Mouse (Mus musculus) left cerebral cortex, postnatal 25 days (tissue): ENCODE measurements around the gene Rorb. TPM values are rescaled to one million over a fixed set of nuclear protein-coding genes. Genes with fewer than 3 reads are reported as not detected.

ENCODE experiments used
- DNase-seq, 2 experiments: peaks; one replicate each; pipeline ENCODE4 v3.0.0; 2022; ENCODE audit warnings: low spot score in 2 of 2, mixed read lengths in 1 of 2
- intact Hi-C: fragments of 180-260 bp; cut with DNase I; formaldehyde crosslinking; loops from one replicate; pipeline ENCODE4 v1.15.1; 2025
- total RNA-seq, 2 experiments: library from RNA; stranded (reverse); gene quantifications; 2 replicates each; pipeline ENCODE4 v1.2.3; 2021

The Rorb gene
- 10 to 100 TPM; 55.5 to 58.0 TPM for total RNA-seq

DNA sequence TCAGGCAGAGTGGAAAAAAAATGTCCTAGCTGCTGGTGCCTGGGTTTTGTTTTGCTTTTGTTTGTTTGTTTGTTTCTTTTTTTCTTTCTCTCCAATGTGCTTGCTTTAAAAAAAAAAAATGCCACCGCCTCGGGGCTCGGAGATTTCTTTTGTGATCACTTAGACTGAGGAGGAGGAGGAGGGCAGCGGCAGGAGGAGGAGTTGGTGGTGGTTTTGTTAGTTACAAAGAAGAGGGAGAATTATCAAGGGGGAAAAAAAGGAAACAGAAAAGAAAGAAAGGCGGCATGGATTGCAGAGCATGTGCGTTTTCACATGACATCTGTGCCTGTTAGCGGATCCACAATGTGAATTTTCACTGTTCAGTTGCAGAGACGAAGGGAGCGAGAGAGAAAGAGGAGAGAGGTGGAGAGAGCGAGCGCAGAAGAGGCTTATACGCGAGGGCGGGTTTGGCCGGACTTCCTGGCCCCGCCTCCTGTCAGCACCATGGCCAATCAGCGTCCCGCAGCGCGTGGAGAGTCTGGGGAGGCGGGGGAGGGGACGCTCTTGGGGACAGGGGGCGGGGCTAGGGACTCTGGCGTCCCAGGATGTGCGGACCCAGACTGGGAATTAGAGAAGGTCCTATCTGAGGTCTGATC, at the start of gene Rorb:
Rorb (minus strand) TSS at position 404 of the 635 bp plus-strand sequence.
- intact Hi-C loops: loop anchor here (5.0 kb wide), 1 partner anchor 239 kb away; no protein-coding TSS in a partner anchor
- DNase-seq: peak; percentile 86 to 92

DNA sequence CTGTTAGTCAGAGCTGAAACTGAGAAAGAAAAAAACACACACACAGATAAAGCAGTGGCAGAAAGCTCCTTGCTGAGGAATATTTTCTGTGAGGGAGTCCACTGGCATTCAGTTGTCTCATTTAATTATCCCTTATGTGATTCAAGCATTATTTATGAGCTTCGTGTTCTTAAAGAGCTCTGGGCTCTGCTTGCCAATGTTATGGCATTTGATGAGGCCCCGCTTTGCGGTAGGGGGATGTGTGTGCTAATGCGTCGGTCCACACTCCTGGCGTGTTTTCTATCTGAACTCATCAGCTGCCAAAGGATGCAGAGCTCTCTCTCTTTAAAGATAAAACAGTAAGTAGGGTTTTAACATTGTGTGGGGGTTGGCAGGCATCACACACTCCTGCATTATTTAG, 37.9 kb upstream of the Rorb start:
- intact Hi-C loops: no loop called here
- no peak for DNase-seq

DNA sequence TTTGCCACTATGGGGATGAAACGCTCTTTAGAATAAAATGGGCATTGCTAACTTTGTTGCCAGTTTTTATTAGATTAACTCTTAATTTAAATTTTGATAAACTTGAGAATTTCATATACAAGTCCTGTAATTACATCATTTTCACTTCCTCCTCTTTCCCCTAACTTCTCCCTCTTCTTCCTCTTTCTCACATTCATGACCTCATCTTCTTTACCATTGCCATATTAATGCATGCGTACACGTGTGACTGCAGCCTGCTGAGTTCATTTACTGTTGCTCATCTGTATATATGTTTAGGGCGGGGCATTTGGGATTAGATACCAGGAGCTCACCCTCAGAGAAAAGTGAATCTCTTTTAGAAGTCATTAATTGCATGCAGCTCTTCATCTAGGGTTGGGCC, 33.5 kb upstream of the Rorb start:
- intact Hi-C loops: no loop called here
- DNase-seq: no peak

- DNase-seq: no peak
- intact Hi-C loops: no loop called here
Observed at GRCm38 (mm10) chr19:19136856-19137255, 25.9 kb upstream of the Rorb start.

DNA sequence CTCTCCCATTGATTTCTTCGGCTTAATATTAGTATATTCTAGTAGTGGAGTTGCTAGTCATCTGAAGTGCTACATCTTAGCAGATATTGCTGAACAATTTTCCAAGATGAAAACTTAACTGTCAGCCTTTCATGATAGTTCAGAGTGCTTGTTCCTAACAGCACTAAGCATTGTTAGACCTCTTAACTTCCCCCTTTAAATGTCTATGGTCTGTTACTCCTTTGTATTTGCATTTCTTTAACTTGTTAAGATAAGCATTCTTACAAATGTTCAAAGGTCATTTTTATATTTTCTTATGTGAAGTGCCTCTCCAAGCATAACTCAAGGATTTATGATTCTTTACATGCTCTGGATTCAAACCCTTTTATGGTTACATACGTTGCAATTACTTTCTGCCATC, 24.8 kb upstream of the Rorb start:
- DNase-seq: no peak
- intact Hi-C loops: no loop called here

GRCm38 (mm10) chr19:19122324-19122723, 11.3 kb upstream of the Rorb start:
- no peak for DNase-seq
- intact Hi-C loops: no loop called here

- intact Hi-C loops: loop anchor here (5.0 kb wide), 1 partner anchor 240 kb away; no protein-coding TSS in a partner anchor
- DNase-seq: no peak
Observed at GRCm38 (mm10) chr19:19112180-19112579, 1.2 kb upstream of the Rorb start.

DNA sequence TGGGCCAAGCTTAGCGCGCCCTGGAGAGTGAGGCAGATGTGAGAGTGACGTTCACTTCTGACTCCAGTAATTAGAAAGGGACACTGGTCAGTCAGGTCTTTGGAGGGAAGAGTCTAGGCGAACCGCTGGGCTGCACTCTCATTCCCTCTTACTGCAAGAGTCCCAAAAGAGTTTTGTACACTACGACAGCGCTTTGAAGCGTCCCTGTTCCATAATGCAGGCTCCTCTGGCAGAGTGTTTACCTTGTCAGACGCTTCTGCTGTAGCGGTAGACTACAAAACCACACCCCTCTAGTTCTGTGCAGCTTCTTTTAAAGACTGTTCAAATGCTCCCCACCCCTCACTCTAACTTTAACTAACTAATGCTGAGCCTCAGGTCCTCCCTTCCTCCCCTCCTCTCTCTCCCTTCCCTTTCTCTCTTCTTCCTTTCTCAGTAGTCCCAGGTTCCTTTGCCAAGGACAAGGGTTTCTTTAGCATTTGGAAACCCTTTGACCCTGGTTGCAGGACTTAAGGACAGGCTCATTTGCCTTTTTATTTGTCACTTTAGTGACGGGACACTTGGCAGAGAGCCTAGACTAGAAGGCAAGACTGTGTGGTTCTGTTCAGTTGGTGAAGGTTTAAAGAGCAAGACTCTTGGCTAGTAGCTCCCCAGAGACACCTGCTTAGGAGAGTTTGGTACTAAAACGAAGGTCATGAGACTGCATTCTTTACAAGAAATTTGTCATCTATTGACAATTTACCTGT, 603 bp upstream of the Rorb start:
- DNase-seq: no peak
- intact Hi-C loops: loop anchor here (5.0 kb wide), 1 partner anchor 239 kb away; no protein-coding TSS in a partner anchor

DNA sequence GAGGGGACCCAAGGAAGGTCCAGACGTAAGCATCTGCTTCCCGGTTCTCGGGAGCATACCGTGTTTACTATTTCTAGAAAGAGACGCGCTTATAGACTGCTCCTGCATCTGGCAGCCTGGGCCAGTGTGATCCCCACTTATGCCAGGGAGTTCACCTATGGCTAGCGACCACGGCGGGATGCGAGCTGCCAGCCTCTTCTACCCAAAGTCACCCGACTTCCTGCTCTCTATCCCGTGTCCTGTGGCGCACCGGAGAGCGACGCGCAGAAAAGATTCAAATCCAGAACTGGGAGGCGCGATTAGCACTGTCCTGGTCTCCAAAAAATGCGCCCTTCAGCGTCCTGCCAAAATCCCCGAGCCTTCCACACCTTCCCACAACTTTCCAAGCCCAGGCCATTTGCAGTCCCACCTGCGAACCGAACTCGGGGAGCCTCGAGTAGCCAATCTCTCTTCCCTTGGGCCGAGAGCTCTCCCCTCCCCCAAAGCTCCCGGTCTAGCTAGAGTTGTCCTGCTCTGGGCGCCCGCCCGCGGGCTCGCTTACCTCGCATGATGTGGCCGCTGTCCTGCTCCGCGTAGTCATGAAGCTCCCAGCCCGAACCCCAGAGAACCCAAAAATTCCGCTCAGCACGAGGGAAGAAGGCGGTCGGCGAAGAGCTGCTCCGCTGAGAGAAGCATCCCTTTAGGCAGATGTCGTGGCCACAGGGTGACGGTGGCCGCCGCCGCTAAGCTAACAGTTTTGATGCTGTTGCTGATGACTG, 806 bp downstream of the Rorb start:
- intact Hi-C loops: loop anchor here (5.0 kb wide), 1 partner anchor 238 kb away; no protein-coding TSS in a partner anchor
- peak; percentile 46 to 55 for DNase-seq

DNA sequence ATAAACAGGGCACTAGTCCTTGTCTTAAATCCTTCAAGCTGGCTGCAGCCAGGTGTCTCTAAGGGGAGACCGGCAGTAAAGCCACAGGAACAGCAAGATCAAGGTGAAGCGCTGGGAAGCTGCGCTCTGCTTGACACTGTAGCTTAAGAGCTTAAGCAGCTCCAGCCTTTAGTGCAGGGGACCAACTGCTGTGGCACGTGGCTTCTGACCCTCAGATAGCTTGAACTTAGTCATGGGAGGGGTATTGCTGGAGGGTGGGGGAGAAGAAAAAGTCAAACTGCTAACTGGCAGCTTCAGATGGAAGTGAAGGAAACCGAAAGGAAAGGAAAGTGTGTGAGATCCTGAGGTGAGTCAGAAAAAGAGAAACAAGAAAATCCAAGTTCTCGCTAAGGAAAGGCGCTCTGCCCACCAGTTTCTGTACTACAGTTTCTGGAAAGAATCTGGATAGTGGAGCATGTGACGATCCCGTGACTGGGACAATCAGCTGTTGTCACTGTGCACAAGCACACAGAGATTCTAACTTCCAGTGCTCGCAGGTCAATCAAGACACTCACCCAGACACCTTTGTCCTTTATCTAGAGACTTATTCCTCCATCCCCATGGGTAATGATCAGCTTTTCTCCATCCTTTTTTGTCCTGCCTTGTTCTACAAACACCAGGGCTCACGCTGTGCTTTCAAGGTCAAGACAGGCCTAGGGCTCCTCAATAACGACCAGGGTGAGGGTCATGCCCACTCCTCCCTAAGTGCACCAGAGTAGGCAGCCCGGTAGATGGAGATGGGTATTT, 2.2 kb downstream of the Rorb start:
- DNase-seq: peak; percentile 27 to 63
- intact Hi-C loops: loop anchor here (5.0 kb wide), 1 partner anchor 131 kb away; no protein-coding TSS in a partner anchor

DNA sequence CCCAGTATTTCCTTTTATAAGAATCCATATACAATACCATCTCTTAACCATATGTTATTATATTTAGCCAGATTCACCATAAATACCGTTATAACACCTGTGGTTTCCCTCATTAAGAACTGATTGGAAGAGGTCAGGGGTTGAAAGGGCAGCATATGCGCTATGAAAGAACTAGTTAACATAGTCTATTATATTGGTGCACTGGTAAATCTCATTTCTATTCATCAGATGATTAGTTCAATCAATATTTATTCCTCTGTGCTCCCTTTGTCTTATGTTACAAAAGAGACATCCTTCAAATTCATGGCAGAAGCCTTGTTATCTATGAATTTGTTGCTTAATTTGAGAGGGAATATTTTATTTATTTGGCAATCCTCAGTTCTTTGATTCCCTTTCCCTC, 6.4 kb downstream of the Rorb start:
- DNase-seq: no peak
- intact Hi-C loops: no loop called here

- no peak for DNase-seq
- intact Hi-C loops: no loop called here
Observed at GRCm38 (mm10) chr19:19097149-19097548, 13.8 kb downstream of the Rorb start.

DNA sequence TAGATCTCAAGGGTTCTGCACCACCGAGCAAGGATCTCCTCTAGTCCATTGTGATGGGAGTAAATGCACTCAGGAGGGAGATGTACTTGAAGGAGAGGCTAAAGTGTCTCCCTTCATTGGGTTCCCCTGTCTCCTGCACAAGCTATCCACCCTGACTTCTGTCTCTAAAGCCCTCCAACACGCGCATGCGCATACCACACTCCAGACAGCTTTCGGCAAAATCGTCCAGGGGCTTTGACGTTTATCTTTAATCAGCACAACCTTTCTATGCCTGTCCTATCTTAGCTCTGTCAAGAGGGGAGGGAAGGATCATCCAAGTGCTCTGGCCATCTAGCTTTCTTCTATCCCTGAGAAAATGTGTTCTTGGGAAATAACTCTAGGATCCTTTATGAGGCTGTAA, 21.6 kb downstream of the Rorb start:
- intact Hi-C loops: no loop called here
- DNase-seq: no peak

DNA sequence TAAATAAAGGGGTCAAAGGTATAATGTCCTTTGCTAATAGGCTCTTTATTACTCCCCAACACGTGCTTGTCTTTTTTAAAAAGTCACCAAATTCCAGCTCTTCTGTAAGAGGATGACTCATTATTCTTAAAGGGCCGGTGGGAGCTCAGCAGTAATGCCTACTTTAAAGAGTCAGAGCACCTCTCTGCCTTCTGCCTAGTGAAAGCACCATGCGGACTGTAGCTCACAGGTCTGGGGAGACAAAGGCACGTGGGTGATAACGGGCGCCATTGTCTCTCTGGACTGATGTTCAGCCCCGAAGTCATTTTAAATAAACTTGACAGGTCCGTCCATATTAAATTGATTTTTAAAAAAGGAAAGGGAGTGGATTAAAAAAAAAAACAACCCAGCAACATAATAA, 33.1 kb downstream of the Rorb start:
- no peak for DNase-seq
- intact Hi-C loops: no loop called here

- intact Hi-C loops: no loop called here
- DNase-seq: no peak
Observed at GRCm38 (mm10) chr19:19074756-19075155, 36.2 kb downstream of the Rorb start.

DNA sequence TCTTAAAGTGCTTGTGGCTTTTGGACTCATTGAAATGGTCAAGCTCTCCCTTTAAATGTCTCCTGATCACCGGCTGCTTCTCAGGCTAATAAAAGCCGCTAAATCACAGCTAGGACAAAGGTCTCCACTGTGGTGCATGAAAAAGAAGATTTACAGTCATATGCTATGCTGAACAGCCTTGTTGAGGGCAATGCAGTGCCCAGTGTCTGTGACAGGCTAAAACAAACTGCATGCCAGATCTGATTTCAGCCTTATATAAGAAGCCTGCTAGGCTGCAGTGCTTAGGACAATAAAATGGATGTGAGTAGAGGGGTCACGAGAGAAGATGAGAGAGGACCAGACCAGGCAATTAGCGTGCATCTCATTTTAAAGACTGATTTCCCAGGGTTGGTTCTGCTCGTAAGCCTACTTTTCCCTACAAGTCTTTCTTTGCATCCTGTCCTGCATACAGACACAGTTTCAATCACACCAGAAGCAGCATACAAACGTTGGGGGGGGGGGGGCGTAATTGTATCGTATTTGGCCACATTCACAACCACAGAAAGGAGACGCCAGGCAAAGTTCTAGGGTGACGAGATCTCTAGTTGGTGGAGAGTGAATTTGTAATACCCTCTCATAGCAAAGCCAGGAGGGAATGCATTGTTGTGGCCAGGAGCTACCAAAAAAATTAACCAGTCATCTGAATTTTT, 52.1 kb downstream of the Rorb start:
- DNase-seq: peak in 1 of 2 experiments; percentile 10

GRCm38 (mm10) chr19:19058201-19058600, 52.8 kb downstream of the Rorb start:
- intact Hi-C loops: no loop called here
- DNase-seq: peak in 1 of 2 experiments; percentile 18

More for the DNA sequence above, 52.1 kb downstream of the Rorb start:
- intact Hi-C loops: no loop called here

DNA sequence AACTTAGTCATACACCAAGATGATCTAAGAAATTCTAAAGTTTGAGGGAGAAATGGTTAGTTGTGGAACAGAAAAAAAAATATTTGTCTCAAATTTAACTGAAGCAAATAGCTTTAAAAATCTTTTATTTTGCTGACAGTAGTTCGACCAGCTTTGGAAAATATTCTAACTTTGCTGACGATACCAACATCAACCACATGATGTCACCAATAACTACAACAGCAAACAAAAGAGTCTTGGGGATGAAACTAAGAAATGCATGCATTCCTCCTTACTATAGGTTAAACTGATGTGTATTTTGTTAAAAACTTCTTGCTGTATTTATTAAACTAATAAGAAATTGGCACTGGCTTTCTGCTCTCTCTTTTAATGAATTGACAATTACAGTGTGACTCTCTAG, 67.9 kb downstream of the Rorb start:
- no peak for DNase-seq
- intact Hi-C loops: loop anchor here (5.0 kb wide), 1 partner anchor 1299 kb away; no protein-coding TSS in a partner anchor

- DNase-seq: no peak
- intact Hi-C loops: loop anchor here (5.0 kb wide), 1 partner anchor 1302 kb away; no protein-coding TSS in a partner anchor
Observed at GRCm38 (mm10) chr19:19040800-19041199, 70.2 kb downstream of the Rorb start.
